Mouse (Mus musculus) cerebellum, adult 18-20 months (tissue): ENCODE measurements around the gene Stab2.

Experiments used
- DNase-seq, 2 experiments: peaks; one replicate each; pipeline ENCODE4 v3.0.0; 2021

Stab2 gene

DNA sequence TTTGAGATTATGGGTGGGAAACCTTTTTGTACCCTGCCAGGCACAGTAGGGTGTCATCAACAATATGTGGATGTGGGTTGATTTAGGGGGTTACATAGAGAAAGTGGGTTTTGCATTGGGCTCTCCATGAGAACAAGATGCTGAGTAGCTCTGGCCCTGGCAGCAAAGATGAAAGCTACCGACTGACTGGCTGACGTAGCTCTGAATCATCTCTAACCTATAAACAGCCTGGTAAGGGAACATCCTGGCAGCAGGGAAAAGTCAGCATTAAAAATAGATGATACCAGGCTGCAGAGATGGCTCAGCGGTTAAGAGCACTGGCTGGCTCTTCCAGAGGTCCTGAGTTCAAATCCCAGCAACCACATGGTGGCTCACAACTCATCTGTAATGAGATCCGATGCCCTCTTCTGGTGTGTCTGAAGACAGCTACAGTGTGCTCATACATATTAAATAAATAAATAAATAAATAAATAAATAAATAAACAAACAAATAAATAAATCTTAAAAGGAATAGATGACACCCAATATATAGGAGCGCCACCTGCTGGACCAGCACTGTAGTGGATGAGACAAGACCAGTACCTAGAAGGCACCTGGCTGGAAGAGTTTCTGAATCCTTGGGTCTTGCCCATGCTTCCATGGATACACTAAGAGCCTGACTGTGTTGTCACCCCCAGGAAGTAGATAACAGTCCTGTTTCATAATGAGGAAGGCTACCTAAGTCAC, 31.7 kb downstream of the Stab2 start:
- peak; percentile 22 to 26 for DNase-seq

DNA sequence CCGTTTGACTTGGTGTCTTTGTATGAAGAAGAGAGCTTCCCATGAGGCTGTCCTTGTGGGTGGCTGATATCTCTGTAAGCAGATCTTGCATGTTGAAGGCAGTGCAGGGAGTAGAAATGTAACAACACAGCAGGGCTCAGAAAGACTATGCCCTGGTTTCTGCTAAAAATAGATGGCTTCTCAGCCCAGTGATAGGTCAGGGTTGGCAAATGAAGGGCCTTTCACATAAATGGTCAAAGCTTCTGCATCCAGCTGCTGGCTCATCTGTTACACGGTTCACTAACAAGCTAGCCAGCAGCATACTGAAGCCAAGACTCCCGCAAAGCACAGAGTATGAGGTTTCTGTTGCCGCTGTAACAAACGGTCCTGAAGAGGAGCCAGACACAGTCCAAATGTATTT, 34.5 kb downstream of the Stab2 start:
- no peak for DNase-seq

DNA sequence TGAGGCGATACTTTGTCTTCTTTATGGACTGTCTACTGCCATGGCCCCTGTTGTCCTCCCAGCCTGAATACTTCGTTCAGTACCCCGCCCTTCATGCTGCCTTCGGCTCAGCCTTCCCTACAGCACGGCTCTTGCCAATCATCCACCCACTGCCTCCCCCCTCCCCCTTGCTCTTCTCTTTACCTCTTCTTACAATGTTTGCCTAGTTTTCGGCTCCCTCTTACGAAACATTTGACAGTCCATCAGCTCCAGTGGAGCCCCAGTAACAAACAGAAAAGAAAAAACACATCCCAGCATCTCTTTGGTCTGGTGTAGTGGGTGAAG, 35.4 kb downstream of the Stab2 start:
- no peak for DNase-seq

DNA sequence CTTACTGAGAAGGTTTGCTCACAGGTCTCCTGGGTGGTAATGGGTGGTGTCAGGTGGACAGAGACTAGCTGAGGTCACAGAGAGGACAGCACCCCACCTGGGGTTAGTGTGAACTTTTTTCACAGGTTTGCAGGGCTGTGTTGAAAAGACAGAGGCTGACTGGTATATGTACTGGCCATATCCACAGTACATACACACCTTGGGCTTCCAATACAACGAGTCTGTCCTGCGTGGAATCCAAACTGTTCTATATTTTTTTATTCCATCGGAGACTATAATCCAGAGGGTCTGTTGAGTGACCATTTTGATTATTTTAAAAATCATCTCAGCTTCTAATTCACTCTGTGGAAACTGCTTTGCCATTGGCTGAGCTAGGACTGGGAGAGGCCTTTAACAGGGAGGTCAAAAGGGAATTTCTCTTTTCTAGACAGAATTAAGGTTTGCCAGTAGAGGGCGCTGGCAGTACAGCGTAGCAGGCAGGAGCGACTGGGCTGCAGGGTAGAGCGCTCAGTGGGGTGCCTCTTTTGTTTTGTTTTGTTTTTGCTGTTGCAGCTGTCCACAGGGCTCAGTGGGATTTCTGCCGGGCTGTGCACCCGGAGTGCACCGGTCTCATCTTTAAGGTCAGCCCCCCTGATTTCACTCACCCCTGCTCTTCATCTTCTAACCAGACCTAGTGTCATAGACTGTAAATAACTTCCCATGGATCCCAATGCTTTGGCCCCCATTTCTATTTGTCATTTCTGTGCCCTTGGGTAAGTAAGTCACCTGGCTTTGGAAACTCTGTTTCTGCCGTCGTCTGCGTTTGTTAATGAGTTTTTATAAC, 35.9 kb downstream of the Stab2 start:
- peak; percentile 47 to 61 for DNase-seq

DNA sequence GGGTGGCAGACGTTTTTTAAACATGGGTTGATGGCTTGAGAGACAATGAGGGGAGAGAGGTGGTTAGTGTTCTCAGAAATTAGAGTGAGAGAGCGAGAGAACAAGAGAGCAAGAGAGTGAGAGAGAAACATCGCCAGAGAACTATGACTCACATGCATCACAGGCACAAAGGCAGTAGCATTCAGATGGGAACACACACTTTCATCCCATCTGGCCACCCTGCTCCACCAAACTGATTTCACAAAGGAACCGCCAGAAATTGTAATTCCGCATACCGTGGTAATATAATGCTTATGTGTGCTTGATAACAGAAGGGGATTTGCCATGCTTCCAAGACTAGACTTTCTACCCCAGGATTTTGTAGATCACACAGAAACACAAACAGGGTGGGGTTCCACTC, 38.5 kb downstream of the Stab2 start:
- DNase-seq, result no peak

DNA sequence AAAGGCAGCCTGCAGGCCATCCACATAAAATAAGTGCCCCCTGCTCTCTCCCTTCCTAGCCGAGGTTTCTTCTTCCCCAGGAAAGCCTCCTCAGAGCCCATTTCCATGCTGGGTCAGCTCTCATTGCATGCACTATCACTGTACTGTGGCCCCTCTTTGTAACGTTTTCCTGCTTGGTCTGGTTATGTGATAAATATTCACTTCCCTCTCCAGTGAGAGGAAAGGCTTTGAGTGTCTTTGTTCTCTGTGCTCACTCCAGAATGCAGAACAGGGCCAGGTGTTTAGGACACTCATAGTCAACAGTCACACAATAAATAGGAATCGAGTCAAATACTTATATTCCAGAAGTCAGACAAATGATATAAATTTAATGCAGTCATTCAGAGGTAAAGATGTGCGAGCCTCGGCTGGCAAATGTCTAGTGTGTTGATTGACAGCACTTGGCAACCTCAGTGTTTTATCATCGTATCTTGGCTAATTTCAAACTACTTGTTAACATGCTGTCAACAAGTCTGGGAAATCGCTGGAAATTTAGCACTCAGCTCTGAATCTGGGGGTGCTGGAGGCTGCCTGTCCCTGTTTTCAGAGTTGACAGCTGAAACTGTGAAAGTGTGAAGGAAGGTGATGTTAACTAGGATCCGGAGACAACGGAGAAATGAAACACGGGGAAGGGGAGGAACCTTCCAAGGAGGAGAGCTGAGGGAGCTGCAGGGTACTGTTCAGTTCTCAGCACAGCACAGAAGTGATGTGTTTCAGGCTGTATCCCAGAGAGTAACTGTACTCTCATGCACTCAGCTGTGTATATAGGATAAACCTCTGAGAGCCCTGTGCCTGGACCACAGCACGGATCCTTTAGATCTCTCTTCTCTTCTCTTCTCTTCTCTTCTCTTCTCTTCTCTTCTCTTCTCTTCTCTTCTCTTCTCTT, 46.0 kb downstream of the Stab2 start:
- DNase-seq, result no peak

DNA sequence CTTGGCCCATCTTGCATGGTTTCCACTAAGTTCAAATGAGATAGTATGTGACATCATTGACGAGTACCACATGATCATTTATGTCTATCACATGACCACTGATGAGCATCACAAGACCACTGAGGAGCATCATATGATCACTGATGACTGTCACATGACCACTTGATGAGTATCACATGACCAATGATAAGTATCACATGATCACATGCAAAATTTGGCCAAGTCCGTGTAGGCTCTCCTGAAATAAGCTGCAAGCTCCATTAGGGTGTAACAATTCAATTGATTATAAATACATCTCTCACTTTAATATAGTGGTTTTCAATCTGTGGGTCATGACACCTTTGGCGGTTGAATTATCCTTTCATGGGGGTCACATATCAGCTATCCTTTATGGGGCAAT, 52.5 kb downstream of the Stab2 start:
- DNase-seq, result no peak

DNA sequence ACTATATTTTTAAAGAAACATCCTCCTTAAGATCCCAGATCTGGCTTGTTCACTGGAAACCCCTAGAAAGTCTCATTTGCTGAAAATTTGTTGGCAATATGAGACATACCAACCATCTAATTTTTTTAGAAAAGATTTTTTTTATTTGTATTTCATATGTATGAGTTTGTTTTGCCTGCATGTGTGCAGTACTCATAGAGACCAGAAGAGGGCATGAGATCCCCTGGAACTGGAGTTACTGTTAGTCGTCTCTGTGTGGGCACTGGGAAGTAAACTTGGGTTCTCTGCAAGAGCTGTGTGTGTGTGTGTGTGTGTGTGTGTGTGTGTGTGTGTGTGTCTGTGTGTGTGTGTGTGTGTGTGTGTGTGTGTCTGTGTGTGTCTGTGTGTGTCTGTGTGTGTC, 55.1 kb downstream of the Stab2 start:
- no peak for DNase-seq

DNA sequence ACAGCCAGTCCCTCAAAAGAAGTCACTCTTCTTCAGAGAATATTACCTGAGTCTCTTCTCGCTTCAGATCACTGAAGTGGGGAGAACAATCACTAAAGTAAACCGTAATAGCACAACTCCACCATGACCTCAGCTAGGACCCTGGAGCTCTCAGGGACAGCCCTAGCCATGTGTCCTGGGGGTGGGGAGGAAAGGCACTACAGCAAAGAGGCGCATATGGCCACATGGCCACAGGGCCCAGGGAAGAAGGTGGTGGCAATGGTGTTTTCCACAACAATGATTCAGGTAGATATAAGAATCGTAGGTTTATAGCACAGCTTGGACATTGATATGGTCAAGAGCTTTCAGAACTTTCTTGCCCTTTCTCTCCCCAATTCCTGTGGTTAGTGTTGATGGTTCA, 57.0 kb downstream of the Stab2 start:
- DNase-seq, result no peak

DNA sequence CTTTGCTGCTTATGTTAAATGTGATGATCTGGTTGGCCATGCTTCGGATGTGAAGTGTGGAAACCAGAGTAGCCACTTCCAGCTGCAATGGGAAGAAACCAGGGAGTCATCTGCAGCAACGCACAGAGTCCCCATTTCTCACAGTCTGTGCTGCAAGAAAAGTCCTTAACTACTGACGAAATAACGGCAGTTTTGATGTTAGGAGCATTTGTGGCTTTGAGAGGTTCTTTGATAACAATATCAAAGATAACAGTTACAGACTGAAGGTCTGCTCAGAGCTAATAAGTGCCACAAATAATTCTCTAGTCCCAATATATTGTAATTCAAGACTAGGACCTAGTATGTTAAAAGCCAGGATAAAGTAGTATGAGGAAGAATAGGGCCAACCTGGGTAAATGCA, 57.9 kb downstream of the Stab2 start:
- no peak for DNase-seq

DNA sequence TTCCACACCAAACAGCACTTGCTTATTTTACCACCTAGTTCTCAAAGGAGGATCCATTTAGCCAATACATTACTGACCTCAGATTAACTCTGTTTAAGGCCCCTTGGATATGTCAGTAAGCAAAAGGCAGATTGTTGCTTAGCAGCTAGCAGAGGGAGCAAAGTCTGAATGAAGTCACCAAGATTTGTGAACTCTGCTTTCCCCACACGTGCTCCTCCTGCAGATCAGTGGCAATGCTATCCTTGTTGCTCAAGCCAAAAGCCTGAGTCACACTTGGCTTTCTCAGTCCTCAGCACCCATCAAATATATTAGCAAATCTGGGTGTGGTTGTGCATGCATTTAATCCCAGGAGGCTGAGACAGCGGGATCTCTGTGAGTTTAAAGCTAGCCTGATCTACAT, 60.3 kb downstream of the Stab2 start:
- DNase-seq, result no peak

DNA sequence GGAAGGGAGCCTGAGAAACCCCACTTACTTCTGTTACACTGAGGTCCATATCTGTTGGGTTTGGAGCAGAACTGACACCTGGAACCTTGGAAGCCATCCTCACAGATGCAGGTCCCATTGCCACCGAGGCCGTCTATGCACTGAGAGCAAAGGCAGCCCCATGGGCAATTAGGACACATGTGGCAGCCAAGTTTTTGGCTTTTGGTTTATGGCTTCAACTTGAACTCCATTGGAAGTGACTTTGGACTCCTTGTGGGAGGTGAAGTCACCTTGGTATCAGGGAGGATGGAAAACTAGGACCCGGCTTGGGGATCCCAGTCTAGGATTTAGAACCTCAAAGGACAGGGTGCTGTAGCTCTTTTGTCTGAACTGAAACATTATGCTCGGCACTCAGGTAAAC, 67.2 kb downstream of the Stab2 start:
- DNase-seq, result no peak

DNA sequence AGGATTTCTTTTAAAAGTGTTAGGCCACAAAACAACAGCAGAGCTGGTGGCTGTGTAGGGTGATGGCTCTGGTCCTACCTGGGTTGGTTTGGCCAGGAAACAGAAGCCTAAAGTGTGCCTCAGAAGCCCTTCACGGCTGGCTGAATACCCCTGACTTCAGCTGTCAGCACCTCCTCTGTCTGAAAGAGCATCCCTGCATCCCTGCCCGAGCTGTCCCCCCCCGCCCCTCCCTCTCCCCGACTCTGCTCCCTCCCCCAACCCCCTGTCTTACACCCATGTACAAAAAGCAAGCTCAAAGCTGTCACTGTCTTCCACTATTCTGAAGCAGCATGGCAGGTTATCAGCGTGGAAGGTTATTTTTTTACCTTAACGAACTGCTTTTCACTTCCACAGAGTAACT, 73.4 kb downstream of the Stab2 start:
- no peak for DNase-seq

DNA sequence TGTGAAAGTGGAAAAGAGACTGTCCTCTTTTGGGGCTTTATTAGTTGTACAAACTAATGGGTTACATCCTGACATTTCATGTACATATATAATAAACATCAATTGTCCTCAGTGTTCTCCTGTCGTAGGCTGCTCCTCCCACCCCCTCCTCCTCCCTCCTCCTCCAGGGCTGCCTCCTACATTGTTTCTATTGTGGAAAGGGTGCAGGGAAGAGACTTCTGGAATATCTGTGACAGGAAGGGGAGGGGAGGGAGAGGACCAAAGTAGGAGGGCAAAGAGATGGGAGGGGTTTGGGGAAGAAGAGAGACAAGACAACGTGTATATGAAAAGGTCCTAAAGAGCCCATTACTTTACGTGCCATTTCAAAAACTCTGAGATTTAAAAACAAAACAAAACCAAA, 73.9 kb downstream of the Stab2 start:
- DNase-seq, result no peak

DNA sequence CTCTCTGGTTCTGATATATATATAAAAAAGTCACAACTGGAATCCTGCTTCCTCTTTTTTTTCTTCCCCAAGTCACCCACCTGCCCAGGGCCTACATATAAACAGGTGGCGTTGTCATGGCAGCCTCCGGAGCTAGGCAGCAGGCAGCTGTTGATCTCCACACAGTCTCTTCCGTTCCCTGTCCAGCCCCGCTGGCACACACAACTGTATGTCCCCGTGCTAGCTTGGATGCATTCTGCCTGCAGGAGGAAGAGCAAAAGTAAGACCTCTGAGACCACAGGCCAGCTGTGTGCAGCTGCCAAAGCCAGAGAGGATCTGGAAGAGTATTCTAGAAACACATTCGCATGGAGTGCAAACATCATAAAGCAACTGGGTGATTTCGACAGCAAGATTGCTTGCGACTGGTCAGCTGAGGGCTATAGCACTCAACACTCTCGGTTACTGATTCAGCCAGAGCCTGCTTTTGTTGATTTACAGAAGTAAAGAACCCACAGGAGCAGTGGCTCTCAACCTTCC, 74.6 kb downstream of the Stab2 start:
- no peak for DNase-seq

DNA sequence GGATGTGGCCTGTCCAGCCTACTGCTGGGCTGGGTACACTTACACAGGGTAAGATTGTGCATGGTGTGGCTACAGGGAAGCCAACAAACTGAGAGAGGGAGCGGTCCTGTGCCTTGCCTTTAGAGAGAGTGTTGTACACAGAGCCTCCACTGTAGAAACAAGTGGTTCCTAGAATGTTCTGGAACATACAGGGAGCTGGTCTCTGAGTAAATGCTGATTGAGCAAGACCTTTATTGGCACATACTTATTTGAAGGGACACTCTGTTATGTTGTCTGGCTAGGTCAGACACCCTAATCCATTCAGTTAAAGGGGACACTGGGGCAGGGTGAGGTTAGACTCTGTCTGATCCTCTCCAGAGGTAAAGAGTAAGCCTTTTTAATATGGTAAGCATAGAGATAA, 84.2 kb downstream of the Stab2 start:
- no peak for DNase-seq

DNA sequence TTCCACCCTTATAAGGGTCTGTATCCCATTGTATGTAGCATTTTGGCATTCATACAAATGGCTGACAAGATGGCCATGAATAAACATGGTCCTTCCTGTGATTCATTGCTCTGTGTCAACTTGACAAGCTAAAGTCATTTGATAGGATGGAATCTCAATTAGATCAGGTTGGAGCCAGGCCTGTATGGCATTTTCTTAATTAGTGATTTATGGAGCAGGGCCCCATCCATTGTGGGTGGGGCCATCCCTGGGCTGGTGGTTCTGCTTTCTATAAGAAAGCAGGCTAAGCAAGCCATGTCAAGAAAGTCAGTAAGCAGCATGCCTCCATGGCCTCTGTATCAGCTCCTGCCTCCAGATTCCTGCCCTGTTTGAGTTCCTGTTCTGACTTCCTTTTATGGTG, 92.2 kb downstream of the Stab2 start:
- DNase-seq, result no peak

DNA sequence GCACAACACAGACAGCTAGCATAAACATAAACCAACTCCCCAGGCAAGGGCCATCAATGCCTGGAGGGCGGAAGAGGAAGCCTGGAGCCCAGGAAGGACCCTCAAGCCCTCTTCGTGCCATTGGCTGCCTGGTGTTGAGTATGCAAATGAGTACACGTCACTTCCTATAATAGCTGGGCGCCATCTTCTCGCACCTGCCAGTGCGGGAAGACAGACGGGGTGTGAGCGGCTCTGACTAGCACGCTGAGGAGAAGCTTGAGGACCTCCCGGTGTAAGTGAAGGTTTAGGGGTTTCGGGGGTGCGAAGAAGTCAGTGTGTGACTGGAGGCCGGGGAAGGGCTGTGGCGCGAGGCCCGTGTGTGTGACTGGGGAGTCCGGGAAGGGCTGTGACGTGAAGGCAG, 99.3 kb downstream of the Stab2 start:
- DNase-seq, result no peak

DNA sequence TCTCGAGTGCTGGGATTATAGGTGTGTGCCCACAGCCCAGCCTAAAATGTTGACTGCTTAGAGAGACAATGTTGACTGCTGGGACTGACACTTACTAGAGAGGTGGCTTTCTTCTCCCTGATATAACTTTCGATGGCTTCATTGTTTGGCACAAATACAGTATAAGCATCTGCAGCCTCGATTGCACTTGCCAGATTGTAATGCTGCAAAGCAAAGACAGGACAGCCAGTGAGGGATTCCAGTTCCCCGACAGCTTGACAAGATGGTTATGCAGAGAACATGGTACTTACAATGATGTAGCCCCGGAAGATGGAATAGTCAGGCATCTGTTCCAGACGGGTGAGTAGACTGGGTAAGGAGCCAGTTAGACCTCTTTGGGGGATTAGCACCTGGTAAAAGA, 100.8 kb downstream of the Stab2 start:
- no peak for DNase-seq

DNA sequence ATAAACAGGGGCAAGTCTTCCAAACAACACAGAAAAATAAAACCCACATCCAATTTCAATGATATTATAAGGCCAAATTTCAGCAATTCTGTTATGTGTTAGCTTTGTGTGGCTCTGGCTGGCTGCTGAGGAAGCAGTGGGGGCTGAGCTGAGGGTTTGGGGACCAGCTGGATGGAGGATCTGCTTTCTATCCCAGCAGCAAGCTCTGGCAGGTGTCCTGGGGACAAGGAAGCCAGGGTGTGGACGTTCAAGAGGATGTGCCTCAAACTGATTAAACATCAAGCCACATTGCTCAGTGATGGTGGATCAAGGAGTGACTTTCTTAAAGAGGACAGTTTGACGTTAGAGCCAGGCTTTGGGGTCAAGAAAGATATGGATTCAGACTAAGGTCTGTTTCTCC, 112.3 kb downstream of the Stab2 start:
- no peak for DNase-seq

DNA sequence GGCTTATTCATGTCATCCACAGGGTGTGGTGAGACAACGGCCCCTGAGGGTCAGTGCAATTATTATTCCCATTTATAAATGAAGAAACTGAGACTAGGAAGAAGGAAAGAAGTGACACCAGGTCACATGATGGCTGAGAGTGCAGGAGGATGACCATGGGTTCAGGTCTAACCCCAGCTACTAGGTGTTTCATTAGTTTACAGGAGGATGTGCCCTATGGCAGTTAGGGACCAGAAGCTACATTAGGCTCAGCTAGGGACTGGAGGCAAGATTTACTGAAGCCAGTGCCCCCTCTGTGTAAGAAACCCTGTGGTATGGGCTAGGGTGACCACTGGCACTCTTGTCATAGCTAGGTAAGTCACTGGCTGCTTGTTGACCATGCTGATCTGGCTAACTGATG, 116.8 kb downstream of the Stab2 start:
- no peak for DNase-seq

DNA sequence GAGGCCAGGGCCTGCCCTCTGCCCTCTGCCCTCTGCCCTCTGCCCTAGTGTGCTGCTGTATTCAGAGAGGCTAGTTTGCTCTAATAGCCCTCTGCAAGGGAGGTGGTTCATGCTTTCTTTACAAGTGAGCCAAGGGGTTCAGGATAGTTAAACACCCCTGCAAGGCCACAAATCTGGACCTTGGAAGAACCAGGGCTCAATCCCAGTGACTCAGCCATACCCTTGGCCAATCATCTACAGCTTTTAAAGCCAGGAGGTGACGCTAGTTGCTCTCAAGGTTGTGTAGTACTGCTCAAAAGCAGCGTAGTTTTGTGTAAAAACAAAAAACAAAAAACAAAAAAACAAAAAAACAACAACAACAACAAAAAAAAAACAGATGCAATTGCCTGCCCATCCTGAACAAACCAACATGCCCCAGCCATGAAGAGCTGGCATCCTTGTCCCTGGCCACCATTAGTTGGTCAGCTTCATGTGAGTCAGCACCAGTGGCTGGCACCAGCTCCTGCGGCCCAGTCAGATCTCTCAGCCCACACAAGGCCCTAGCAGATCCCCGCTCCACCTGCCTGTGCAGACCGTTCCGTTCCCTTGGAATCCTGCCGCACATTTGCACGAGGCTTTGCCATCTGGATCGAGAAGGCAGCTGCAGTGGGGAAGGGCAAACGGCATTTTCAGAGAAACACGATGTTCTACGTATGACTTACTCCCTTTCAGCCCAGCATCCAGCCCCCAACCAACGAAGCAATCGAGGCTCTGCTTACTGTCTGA, 117.5 kb downstream of the Stab2 start:
- no peak for DNase-seq

DNA sequence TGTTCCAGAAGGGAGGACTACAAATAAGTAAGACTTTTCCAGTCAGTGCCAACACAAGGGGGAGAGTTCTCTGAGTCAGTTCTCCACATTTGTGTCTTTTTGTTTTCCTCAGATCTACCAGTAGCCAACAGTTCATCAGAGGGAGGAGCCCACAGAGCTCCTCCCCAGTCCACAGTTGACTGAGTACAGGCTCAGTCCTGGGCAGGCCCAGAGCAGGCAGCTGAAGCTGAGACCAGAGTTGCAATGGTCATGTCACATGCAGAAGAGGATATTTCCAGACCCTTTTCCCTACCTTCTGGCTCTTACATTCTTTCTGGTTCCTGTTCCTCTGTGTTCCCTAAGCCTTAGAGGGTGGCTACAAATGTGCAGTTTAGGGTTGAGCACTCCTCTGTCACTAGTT, 118.4 kb downstream of the Stab2 start:
- no peak for DNase-seq
